Mouse (Mus musculus) forebrain, embryonic 11.5 days (tissue): Measurements from ENCODE around the gene Scamp3. TPM values are rescaled to one million over a fixed set of nuclear protein-coding genes. Genes with fewer than 3 reads are reported as not detected.
"Not testable (repeated sequence)": the region's sequence is repeated elsewhere in the genome, so short reads cannot be mapped to it uniquely, and the experiment has no call there.

Source experiments
- ATAC-seq: fragments of 200-750 bp; cut with Nextera tagmentation; replicated peaks from 2 replicates; pipeline ENCODE4 v1.8.0; 2017; ENCODE audit warnings: moderate TSS enrichment; ENCODE audit not compliant: low FRiP score
- DNase-seq: peaks from one replicate; pipeline ENCODE4 v3.0.0-alpha.2; 2017; ENCODE audit warnings: low spot score
- H3K27ac ChIP-seq: fragments of 300-500 bp; sonication (generic); 2 replicates; pipeline ENCODE4 v1.5.1; 2014; ENCODE audit warnings: low read depth, low read length
- H3K27me3 ChIP-seq: fragments of 300-500 bp; sonication (generic); 2 replicates; pipeline ENCODE4 v1.6.1; 2014; ENCODE audit warnings: mild to moderate bottlenecking, low read length, mixed read lengths; ENCODE audit not compliant: control insufficient read depth, insufficient read depth
- H3K36me3 ChIP-seq: fragments of 300-500 bp; sonication (generic); 2 replicates; pipeline ENCODE4 v1.6.1; 2014; ENCODE audit warnings: mild to moderate bottlenecking, low read length, moderate library complexity, mixed read lengths; ENCODE audit not compliant: control insufficient read depth, insufficient read depth
- H3K4me1 ChIP-seq: fragments of 300-500 bp; sonication (generic); replicated peaks from 2 replicates; pipeline ENCODE4 v1.6.1; 2014; ENCODE audit warnings: low read length, mixed read lengths; ENCODE audit not compliant: control insufficient read depth, insufficient read depth
- H3K4me2 ChIP-seq: fragments of 300-500 bp; sonication (generic); 2 replicates; pipeline ENCODE4 v1.6.1; 2014; ENCODE audit warnings: low read depth, mild to moderate bottlenecking, low read length, moderate library complexity, mixed read lengths; ENCODE audit not compliant: severe bottlenecking
- H3K4me3 ChIP-seq: fragments of 300-500 bp; sonication (generic); 2 replicates; pipeline ENCODE4 v1.5.1; 2014; ENCODE audit warnings: low read depth, low read length
- H3K9ac ChIP-seq: fragments of 300-500 bp; sonication (generic); 2 replicates; pipeline ENCODE4 v1.6.1; 2014; ENCODE audit warnings: low read length
- H3K9me3 ChIP-seq: fragments of 300-500 bp; sonication (generic); 2 replicates; pipeline ENCODE4 v1.6.1; 2016; ENCODE audit warnings: low read length, mixed read lengths; ENCODE audit not compliant: control insufficient read depth
- WGBS: fragments of 180-500 bp; shearing (Covaris S2); extraction: QIAGEN DNeasy Blood & Tissue Kit; methylation state at CpG from one replicate; pipeline ENCODE4 v1.1.7; 2014; 5-methylcytosine and 5-hydroxymethylcytosine counted together
- polyA plus RNA-seq: library from polyadenylated mRNA; unstranded; fragments of >200 nt; fragmentation: Nextera tagmentation; extraction: Ambion mirVana; gene quantifications from 2 replicates; pipeline ENCODE4 v1.2.1, GENCODE M21; 2014

Gene Scamp3
- polyA plus RNA-seq, 1 experiment from 2014 or later, result 92.5 TPM

DNA sequence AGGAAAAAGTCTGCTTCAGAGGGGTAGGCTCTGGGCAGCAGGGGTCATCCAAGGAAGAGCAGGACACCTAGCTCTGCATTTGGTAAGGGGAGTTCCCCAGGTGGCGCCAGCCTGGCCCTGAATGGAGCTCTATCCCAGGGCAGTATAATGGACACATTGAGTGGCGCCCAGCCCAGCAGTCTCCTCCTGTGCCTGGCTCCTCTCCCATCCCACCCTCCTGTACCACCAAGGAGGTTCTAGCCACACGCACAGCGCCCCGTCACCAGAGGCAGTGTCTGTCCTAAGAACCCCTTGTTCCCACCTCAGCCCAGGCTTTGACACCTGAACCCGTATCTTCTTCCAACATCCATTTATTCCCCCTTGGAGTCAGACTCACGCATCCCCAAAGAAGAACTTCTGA is 32.5 kb downstream of the Scamp3 start:
- Histone ChIP-seq H3K9me3 (no peaks in the 10 kb centered on the region), H3K36me3 (no peaks in the 10 kb centered on the region; the same call in 1 of the 2 replicates), H3K27me3 (no peaks in the 10 kb centered on the region), H3K4me1 (peaks cover 8% of the 10 kb centered on the region; the same call in 1 of the 2 replicates), H3K27ac (no peak overlapping the region), H3K4me2 (no peak overlapping the region), H3K4me3 (no peak overlapping the region), H3K9ac (no peak overlapping the region)
- WGBS, result 92% methylated on average over 7 of the region's 7 CpGs
- DNase-seq, result peak; percentile 37
- no peak for ATAC-seq

DNA sequence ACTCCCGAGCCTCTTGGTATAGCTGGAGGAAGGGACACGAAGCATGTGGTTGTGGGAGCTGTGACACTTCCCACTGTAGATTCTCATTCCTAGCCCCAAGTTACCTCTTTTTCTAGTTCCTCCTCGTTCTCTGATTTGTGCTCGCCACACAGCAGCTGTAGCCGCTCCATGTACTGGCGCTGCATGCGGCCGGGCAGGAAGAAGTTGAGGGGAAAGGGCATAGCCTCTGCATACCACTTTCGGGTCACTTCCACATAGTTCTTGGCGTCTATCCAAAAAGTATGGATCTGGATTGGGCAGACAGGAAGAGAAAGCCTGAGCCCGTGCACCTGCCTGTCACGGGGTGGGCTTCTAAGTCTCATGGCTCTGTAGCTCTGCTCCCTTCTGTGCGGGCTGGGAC is 32.9 kb downstream of the Scamp3 start:
- no peak overlapping the region for H3K27ac ChIP-seq
- no peak for ATAC-seq
- no peaks in the 10 kb centered on the region for H3K27me3 ChIP-seq
- H3K4me2 ChIP-seq, result no peak overlapping the region
- H3K4me1 ChIP-seq, result peaks cover 10% of the 10 kb centered on the region
- WGBS, result 88% methylated on average over 13 of the region's 13 CpGs
- H3K9me3 ChIP-seq, result no peaks in the 10 kb centered on the region
- no peaks in the 10 kb centered on the region; the same call in 1 of the 2 replicates for H3K36me3 ChIP-seq
- no peak for DNase-seq
- H3K9ac ChIP-seq, result no peak overlapping the region
- H3K4me3 ChIP-seq, result no peak overlapping the region

DNA sequence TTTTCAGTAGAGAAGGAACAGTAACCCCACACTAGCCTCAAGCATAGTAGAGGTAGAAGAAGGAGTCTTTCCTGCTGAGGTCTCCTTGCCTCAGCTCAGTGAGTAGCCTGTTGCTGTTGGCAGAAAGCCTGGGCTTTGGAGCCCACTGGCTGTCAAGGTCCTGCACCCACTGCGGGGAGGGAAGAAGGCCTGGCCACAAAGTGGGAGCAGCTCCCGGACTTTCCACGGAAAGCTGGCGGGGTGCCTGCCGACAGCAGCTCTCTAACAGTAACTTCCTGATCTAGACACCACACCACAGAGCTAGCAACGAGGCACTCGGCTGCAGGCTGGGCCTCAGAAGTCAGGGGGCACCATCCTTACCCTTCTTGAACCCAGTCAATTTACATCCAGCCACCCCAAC is 33.5 kb downstream of the Scamp3 start:
- ATAC-seq (no peak), DNase-seq (no peak)
- WGBS, result 90% methylated on average over 7 of the region's 7 CpGs
- Histone ChIP-seq H3K4me2 (no peak overlapping the region), H3K9me3 (no peaks in the 10 kb centered on the region), H3K27ac (no peak overlapping the region), H3K4me1 (peaks cover 16% of the 10 kb centered on the region), H3K4me3 (no peak overlapping the region), H3K27me3 (no peaks in the 10 kb centered on the region), H3K9ac (no peak overlapping the region), H3K36me3 (no peaks in the 10 kb centered on the region; the same call in 1 of the 2 replicates)

GRCm38 (mm10) chr3:89213803-89214530 is 36.7 kb downstream of the Scamp3 start:
- H3K4me2 ChIP-seq, result peak overlapping the region; percentile 87
- no peaks in the 10 kb centered on the region for H3K9me3 ChIP-seq
- no peaks in the 10 kb centered on the region; the same call in 1 of the 2 replicates for H3K36me3 ChIP-seq
- H3K27ac ChIP-seq, result peak overlapping the region; percentile 99
- H3K4me1 ChIP-seq, result peaks cover 23% of the 10 kb centered on the region
- H3K4me3 ChIP-seq, result peak overlapping the region; percentile 81
- DNase-seq (peak; percentile 97), ATAC-seq (peak; percentile 87)
- under 1% methylated on average over 69 of the region's 69 CpGs for WGBS
- H3K9ac ChIP-seq, result peak overlapping the region; percentile 80
- H3K27me3 ChIP-seq, result no peaks in the 10 kb centered on the region

GRCm38 (mm10) chr3:89214681-89215411 is 37.6 kb downstream of the Scamp3 start, which contains the start of gene Thbs3:
Thbs3 (plus strand) TSS chr3:89215180.
- Histone ChIP-seq H3K36me3 (no peaks in the 10 kb centered on the region), H3K27me3 (no peaks in the 10 kb centered on the region), H3K9me3 (no peaks in the 10 kb centered on the region), H3K4me2 (peak within 1 kb of the TSS; percentile 87), H3K4me3 (peak within 1 kb of the TSS; percentile 81), H3K27ac (peak within 1 kb of the TSS; percentile 99), H3K4me1 (peaks cover 23% of the 10 kb centered on the region), H3K9ac (peak within 1 kb of the TSS; percentile 80)
- under 1% methylated on average over 17 of the region's 19 CpGs for WGBS
- DNase-seq, result peak; percentile 87
- ATAC-seq, result peak; percentile 18; the same call in 1 of the 2 replicates

DNA sequence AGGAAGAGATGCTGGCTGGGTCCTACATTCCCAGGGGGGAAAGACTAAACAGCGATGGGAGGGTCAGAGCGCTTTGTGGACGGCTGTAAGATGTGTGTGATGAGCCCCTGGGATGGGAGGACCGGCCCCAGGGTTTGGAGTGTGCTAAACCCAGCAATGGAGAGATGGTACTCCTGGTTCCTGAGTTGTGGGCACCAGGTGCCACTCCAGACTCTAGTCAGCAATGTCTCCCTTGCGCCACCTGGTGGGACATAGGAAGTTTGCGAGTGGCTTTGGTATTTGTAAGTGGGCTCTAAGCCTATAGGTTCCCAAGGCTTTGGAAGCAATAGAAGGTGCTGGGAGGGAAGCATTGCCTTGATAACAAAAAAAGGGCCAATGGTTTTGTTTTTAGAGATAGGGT is 38.6 kb downstream of the Scamp3 start:
- no peaks in the 10 kb centered on the region for H3K9me3 ChIP-seq
- peaks cover 24% of the 10 kb centered on the region for H3K4me1 ChIP-seq
- ATAC-seq (peak; percentile 28), DNase-seq (peak; percentile 92)
- H3K9ac ChIP-seq, result peak overlapping the region; percentile 80
- H3K4me2 ChIP-seq, result peak overlapping the region; percentile 87
- H3K27me3 ChIP-seq, result no peaks in the 10 kb centered on the region
- H3K36me3 ChIP-seq, result no peaks in the 10 kb centered on the region
- H3K27ac ChIP-seq, result peak overlapping the region; percentile 99
- peak overlapping the region; percentile 81 for H3K4me3 ChIP-seq
- WGBS, result 0% methylated on average over 6 of the region's 6 CpGs

DNA sequence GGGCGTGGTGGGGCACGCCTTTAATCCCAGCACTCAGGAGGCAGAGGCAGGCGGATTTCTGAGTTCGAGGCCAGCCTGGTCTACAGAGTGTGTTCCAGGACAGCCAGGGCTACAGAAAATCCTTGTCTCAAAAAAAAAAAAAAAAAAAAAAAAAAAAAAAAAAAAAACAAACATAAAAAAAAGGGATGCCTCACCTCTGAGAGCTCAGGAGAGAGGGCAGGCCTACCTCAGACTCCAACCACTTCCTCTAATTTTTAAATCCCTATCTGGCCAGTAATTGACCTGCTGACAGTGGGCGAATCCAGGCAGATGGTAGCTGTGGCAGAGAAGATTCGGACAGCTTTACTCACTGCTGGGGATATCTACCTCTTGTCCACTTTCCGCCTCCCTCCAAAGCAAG is 39.1 kb downstream of the Scamp3 start:
- not testable (repeated sequence) for DNase-seq, H3K27me3 ChIP-seq, H3K9me3 ChIP-seq, H3K4me3 ChIP-seq, H3K36me3 ChIP-seq, ATAC-seq
- Histone ChIP-seq H3K9ac (0 out of 2 replicates have a peak overlapping the region, but pooled peaks have one; percentile 80), H3K27ac (peak overlapping the region; percentile 34; the same call in 1 of the 2 replicates), H3K4me1 (peaks cover 27% of the 10 kb centered on the region), H3K4me2 (peak overlapping the region; percentile 87; the same call in 1 of the 2 replicates)
- 75% methylated on average over 7 of the region's 7 CpGs for WGBS

DNA sequence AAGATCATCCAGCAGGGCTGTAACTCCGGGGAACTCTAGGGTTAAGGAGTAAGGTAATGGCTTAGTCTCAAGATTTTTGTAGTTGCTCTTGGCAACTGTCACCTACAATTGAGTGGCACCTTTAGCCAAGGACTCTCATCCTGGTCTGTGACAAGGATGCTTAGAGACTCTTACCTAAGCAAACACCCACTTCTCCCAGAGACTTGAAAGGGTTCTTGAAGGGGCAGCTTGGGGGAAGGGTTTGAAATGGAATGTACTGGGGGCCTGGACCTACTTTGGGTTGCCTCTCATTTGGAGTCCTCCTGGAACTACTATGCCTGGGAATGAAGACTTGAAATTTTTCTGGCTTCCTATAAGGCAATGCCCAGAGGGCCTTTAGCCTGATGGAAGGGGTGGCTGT is 41.0 kb downstream of the Scamp3 start:
- no peak overlapping the region for H3K4me2 ChIP-seq
- 0 out of 2 replicates have a peak overlapping the region, but pooled peaks have one; percentile 41 for H3K27ac ChIP-seq
- peaks cover 21% of the 10 kb centered on the region for H3K4me1 ChIP-seq
- no peak overlapping the region for H3K9ac ChIP-seq
- H3K9me3 ChIP-seq, result no peaks in the 10 kb centered on the region
- ATAC-seq (no peak), DNase-seq (no peak)
- peaks cover 3% of the 10 kb centered on the region; the same call in 1 of the 2 replicates for H3K36me3 ChIP-seq
- H3K4me3 ChIP-seq, result no peak overlapping the region
- no peaks in the 10 kb centered on the region for H3K27me3 ChIP-seq
- 74% methylated on average over 1 of the region's 1 CpGs for WGBS
